Mouse (Mus musculus) bone marrow macrophage, adult 2 months (primary cell): Measurements from ENCODE around the gene Tbx19.

Experiments used
- CTCF ChIP-seq: IDR thresholded peaks from 2 replicates; pipeline ENCODE4 v1.5.1; 2012; ENCODE audit warnings: low read depth, mild to moderate bottlenecking, low read length, moderate library complexity
- POLR2A ChIP-seq: IDR thresholded peaks from 2 replicates; pipeline ENCODE4 v1.6.1; 2012; ENCODE audit warnings: mild to moderate bottlenecking, low read depth, low read length, borderline replicate concordance

GRCm38 (mm10) chr1:165198951-165199350 is 38.4 kb upstream of the Tbx19 start:
- TF ChIP-seq CTCF = no peak
- no peak for TF ChIP-seq POLR2A
